Mouse (Mus musculus): ENCODE data around the gene Ubtf.
"Not testable (repeated sequence)": the region's sequence is repeated elsewhere in the genome, so short reads cannot be mapped to it uniquely, and the experiment has no call there.

Ubtf gene

GRCm38 (mm10) chr11:102319410-102319792, at the start of gene Ubtf:
Ubtf (minus strand) TSS chr11:102319742.
- DNase-seq (ENCODE audit: inconsistent ontology term) = peak; percentile 86

GRCm38 (mm10) chr11:102369263-102369662, 49.7 kb upstream of the Ubtf start:
- DNase-seq (ENCODE audit: inconsistent ontology term) = no peak

GRCm38 (mm10) chr11:102368347-102368746, 48.8 kb upstream of the Ubtf start:
- no peak for DNase-seq (ENCODE audit: inconsistent ontology term)

DNA sequence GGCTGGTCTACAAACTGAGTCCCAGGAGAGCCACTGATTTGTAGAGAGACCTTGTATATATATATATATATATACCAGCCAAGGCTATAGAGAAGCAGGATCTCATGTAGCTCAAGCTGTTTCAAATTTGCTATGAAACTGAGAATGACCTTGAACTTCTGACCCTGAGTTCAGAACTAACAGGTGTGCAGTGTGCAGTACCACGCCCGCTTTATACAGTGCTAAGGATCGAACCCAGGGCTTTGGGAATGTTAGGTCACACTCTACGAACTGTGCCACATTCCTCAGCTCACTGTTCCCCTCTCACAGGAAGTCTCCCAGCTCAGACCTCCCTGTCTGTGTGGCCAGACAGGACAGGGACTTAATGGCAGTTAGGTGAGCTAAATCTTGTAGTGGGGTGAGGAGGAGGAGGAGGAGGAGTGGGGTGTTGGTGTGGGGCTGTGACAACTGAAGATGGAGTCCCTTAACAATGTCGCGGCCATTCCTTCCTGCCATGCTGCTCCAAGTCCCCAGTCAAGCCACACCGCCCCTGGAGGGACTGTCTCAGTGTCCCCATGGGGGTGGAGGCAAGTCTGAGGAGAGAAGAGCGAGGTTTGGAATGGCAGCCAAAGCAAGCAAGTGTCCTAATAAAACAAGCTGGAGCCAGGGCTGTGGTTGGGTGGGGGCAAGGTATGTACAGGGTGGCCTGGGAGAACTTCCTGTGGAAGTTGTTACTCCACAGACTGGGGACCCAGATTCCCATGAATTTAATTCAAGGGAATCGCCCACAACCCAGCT, 48.1 kb upstream of the Ubtf start:
- no peak for DNase-seq (ENCODE audit: inconsistent ontology term)

DNA sequence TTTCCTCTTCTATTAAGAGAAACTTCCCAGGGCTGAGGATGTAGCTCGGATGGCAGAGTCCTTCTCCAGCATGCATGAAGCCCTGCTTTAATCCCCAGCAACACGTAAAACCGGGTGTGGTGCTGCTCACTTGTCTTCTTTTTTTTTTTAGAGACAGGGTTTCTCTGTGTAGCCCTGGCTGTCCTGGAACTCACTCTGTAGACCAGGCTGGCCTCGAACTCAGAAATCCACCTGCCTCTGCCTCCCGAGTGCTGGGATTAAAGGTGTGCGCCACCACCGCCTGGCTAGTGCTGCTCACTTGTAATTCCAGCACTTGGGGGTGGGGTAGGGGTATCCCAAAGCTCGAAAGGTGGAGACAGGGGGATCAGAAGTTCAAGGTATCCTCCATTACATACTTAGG, 46.6 kb upstream of the Ubtf start, which contains the start of gene Slc4a1:
Gene Slc4a1, minus strand, starts transcription at position 101 of the 400 bp plus-strand sequence.
- not testable (repeated sequence) for DNase-seq (ENCODE audit: inconsistent ontology term)

DNA sequence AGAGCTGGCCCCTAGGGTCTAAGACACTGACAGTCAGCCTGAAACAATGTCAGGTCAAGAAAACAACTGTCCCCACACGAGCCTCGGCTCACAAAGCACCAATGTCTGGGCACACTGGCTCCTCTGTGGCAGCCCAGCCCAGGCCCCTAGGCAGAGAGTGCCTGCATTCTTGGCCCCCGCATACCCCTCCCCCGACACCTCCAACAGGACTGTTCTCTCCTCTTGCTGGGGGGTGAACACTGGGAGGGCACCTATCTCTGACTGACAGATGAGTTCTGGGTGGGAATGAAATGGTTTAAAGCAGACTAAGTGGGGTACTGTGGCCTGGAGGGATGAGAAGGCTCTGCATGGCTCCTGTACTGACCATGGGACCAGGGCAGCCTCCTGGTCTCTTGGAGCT, 46.2 kb upstream of the Ubtf start:
- DNase-seq (ENCODE audit: inconsistent ontology term) = no peak

GRCm38 (mm10) chr11:102364570-102365371, 45.2 kb upstream of the Ubtf start:
- DNase-seq (ENCODE audit: inconsistent ontology term) = no peak

DNA sequence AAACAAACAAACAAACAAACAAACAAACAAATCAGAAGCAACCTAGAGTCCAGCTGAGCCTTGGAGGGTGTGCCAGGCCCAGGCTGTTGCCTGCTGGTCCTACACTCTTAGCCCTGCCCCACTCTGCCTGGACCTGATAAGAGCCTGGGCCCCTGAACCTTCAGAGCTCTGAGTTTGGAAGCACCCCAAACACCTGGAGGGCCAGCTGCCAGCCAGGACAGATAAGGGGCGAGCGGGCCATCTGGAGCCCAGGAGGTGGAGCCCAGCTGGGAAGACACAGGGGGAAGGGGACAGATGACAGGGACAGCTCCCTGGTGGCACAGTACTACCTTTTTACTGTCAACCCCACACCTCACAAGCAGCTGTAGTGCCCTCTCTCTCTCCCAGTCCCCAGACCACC, 44.1 kb upstream of the Ubtf start:
- DNase-seq (ENCODE audit: inconsistent ontology term) = no peak

DNA sequence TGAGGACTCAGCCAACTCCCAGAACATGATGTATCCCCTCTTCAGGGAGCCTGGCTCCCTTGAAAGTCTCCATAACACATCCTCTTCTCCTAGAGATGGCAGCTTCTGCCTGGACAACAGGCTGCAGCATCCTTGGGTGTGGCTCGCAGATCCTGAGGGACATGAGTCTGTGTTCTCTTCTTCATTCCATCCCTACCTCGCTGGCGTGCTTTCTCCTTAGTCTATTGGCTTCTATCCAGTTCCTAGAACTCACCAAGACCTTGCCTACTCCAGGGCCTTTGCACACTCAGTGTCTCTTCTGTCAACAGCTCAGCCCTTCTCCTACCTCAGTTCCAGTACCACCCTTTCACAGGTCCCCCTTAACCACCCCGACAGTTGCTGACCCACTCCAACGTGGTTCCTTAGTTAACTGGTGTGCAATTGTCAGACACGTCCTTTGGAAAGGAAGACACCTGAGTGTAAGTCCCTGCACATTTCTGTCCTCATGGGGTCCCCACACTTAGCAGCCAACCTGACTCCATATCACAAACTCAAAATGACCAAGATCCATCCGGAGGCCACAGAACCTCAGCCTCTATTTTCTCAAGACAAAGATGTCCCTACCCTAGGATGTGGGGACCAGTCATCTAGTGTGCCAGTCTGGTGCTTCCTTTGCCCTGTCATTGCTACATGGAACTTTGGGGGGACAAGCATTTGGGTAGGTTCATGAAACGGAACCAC, 42.4 kb upstream of the Ubtf start:
- no peak for DNase-seq (ENCODE audit: inconsistent ontology term)

DNA sequence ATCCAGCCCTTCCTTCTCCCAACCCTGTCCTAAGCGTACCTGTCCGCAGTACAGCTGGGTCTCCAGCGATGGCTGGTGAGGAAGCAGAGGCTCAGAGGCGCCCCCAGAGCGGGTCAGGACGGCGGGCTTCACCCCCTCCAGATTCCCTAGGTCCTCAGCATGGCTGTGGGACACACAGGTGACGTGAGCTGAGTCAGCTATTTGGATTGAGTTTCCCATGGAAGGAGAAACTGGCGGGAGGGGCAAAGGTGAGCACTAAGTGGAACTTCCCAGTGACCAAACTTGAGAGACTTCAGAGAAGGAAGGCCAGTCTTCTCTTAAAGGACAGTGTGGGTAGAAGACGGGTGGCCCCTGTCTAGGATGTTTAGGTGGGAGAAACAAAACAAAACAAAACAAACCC, 38.8 kb upstream of the Ubtf start:
- DNase-seq (ENCODE audit: inconsistent ontology term) = no peak

DNA sequence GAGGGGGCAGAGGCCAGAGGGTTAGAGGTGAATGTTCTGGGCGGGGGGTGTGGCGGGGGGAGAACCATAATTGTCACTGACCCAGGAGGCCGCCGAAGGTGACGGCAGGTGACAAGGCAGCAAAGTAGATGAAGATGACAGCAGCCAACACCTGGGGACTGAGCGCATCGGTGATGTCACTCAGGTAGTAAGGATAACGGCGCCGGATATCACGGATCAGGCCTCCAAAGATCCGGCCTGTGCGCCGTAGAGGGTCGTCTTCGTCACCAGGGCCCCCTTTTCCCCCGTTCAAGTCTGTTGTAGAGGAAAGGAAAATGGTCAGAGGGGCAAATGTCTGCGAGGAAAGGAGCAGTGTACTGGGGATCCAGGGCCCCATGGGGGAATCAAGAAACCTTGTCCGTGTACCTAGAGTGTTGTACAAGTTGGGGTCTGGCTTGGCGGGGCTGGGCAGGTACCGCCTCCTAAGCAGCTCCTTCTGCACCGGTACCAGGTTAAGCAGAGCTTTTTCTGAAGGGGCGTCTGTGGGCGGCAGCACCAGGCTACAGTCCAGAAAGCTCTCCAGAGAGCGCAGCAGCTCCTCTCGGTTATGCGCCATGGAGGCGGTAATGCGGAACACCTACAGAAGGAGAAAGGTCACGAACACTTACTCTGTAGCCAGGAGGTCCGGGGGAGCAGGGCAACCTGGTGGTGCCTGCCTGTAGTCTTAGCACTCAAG, 37.3 kb upstream of the Ubtf start:
- DNase-seq (ENCODE audit: inconsistent ontology term) = no peak

DNA sequence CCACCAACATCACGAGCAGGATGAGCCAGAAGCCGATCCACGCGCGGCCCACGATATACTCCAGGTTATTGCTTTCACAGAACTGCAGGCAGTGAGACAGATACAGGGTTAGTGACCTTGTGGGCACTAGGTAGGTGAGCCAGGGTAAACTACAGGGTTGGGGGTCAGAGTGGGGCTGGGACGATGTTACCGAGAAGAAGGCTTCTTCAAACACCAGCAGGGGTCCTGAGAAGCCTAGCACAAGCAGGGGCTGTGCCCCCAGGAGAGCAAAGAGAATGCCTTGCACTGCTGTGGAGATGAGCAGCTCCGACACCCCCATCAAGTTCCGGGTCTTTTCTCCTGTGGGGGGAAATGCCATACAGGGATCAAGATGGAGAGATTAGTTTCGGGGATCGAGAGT, 36.6 kb upstream of the Ubtf start:
- no peak for DNase-seq (ENCODE audit: inconsistent ontology term)

GRCm38 (mm10) chr11:102355501-102355900, 36.0 kb upstream of the Ubtf start:
- no peak for DNase-seq (ENCODE audit: inconsistent ontology term)

DNA sequence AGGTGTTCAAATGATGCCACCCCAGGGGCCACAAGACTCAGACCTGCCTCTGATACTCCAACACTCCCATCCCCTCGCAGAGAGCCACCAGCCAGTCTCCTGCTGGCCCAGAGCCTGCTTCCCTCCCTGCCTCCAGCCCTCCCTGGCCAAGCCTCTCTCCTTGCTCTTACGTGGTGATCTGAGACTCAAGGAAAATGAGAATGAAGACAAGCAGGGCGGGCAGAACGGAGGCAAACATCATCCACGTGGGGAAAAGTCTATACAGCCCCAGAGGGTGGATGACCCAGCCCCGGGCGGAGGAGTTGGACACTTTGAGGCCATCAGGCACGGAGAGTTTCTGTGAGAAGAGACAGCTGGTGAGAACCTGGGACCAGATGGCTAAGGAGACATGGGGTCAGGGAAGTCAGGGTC, 33.5 kb upstream of the Ubtf start:
- DNase-seq (ENCODE audit: inconsistent ontology term) = no peak

- no peak for DNase-seq (ENCODE audit: inconsistent ontology term)
Measured at GRCm38 (mm10) chr11:102352378-102352777, 32.8 kb upstream of the Ubtf start.

GRCm38 (mm10) chr11:102350981-102351523, 31.5 kb upstream of the Ubtf start:
- no peak for DNase-seq (ENCODE audit: inconsistent ontology term)

DNA sequence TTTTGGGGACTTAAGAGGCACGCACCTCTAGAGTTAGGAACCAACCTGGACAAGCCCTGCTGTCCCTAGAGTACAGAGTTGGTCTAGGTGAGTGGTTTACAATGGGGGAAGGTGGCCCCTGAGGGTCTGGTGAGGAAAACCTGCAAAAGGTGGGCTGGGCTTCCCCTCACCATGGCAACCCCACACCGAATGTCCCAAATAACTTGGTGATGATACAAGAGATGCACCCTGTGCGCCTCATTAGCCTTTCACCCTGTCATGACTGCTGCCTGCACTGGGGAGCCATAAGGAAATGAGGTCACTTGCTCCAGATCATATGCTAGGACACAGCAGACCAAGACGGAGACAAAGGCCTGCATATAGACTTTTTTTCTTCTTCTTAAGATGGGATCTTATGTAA, 30.9 kb upstream of the Ubtf start:
- DNase-seq (ENCODE audit: inconsistent ontology term) = no peak

DNA sequence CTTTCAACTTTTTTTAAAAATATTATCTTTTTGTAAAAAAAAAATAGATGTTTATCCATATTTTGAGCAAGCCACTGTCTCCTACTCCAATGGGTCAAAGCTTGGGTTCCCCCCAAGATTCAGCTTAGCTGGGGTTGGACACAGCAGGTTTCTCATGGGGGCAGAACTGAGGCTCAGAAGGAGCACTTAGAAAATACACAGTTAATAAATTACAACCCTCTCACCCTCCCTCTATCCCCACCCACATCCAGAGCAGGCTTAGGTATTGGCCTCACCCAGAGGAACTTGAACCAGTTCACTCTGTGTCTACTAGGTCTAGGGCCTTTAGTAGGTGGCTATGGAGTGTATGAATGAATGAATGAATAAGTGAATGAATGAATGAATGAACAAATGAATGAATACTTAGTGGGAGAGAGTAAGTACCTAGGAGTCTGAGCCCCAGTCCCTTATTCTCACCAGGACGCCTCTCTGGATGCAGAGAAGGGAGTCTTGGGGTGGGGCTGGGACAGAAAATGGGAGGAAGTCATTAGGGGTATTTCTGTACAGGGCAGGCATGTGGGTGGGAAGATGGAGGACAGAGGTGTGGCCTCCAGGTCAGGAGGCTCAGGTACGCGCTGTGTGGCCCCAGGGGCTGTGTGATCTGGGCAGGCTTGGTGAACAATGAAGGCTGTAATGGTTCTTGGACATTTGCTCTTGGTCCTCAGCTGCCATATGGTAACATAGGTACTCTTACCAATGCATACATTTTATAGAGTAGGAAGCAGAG, 29.8 kb upstream of the Ubtf start:
- no peak for DNase-seq (ENCODE audit: inconsistent ontology term)

GRCm38 (mm10) chr11:102348771-102349170, 29.2 kb upstream of the Ubtf start:
- DNase-seq (ENCODE audit: inconsistent ontology term) = no peak

- no peak for DNase-seq (ENCODE audit: inconsistent ontology term)
Measured at GRCm38 (mm10) chr11:102348101-102348585, 28.6 kb upstream of the Ubtf start.
